Mouse (Mus musculus): ENCODE data around the gene Ptpn14. TPM values are rescaled to one million over a fixed set of nuclear protein-coding genes. Genes with fewer than 3 reads are reported as not detected.
A peak's percentile ranks its signal among the peaks of the same experiment; 100 is the strongest.

Gene Ptpn14
- polyA plus RNA-seq, 1 experiment from 2014 or later = 1.5 TPM

GRCm38 (mm10) chr1:189700186-189700585 is 27.9 kb upstream of the Ptpn14 start:
- H3K4me1 ChIP-seq (replicated peaks; ENCODE audit: control insufficient read depth, insufficient read depth, low read length) = no peaks in the 10 kb centered on the region
- no peaks in the 10 kb centered on the region for H3K36me3 ChIP-seq (ENCODE audit: control insufficient read depth, insufficient read depth)
- no peak for TF ChIP-seq CTCF (IDR thresholded peaks at IDR 0.05; ENCODE audit: low read depth)
- no peak for ATAC-seq
- H3K9ac ChIP-seq (ENCODE audit: low read depth, low read length) = no peak overlapping the region
- H3K4me3 ChIP-seq (ENCODE audit: low read depth, low read length) = no peak overlapping the region
- no peak overlapping the region for H3K4me2 ChIP-seq (replicated peaks; ENCODE audit: low read depth)
- H3K9me3 ChIP-seq (ENCODE audit: control insufficient read depth) = no peaks in the 10 kb centered on the region
- 73% methylated on average over 6 of the region's 6 CpGs for WGBS
- H3K27me3 ChIP-seq (replicated peaks; ENCODE audit: control insufficient read depth, insufficient read depth, low read length) = no peaks in the 10 kb centered on the region
- H3K27ac ChIP-seq (ENCODE audit: low read depth, low read length) = no peak overlapping the region

- no peaks in the 10 kb centered on the region for H3K27me3 ChIP-seq (replicated peaks; ENCODE audit: control insufficient read depth, insufficient read depth, low read length)
- H3K4me2 ChIP-seq (replicated peaks; ENCODE audit: low read depth) = no peak overlapping the region
- no peaks in the 10 kb centered on the region for H3K4me1 ChIP-seq (replicated peaks; ENCODE audit: control insufficient read depth, insufficient read depth, low read length)
- no peak overlapping the region for H3K4me3 ChIP-seq (ENCODE audit: low read depth, low read length)
- peak; percentile 85 for TF ChIP-seq CTCF (IDR thresholded peaks at IDR 0.05; ENCODE audit: low read depth)
- H3K9ac ChIP-seq (ENCODE audit: low read depth, low read length) = no peak overlapping the region
- no peak overlapping the region for H3K27ac ChIP-seq (ENCODE audit: low read depth, low read length)
- no peak for ATAC-seq
- WGBS = under 1% methylated on average over 6 of the region's 6 CpGs
- no peaks in the 10 kb centered on the region for H3K36me3 ChIP-seq (ENCODE audit: control insufficient read depth, insufficient read depth)
- H3K9me3 ChIP-seq (ENCODE audit: control insufficient read depth) = no peaks in the 10 kb centered on the region
These were observed 27.1 kb upstream of the Ptpn14 start for GRCm38 (mm10) chr1:189700990-189701389.

- 37% methylated on average over 7 of the region's 7 CpGs for WGBS
- no peak overlapping the region for H3K4me3 ChIP-seq (ENCODE audit: low read depth, low read length)
- no peaks in the 10 kb centered on the region for H3K27me3 ChIP-seq (replicated peaks; ENCODE audit: control insufficient read depth, insufficient read depth, low read length)
- no peaks in the 10 kb centered on the region for H3K9me3 ChIP-seq (ENCODE audit: control insufficient read depth)
- peak; percentile 71 for TF ChIP-seq CTCF (IDR thresholded peaks at IDR 0.05; ENCODE audit: low read depth)
- H3K4me2 ChIP-seq (replicated peaks; ENCODE audit: low read depth) = no peak overlapping the region
- H3K9ac ChIP-seq (ENCODE audit: low read depth, low read length) = no peak overlapping the region
- no peak for ATAC-seq
- H3K4me1 ChIP-seq (replicated peaks; ENCODE audit: control insufficient read depth, insufficient read depth, low read length) = no peaks in the 10 kb centered on the region
- no peaks in the 10 kb centered on the region for H3K36me3 ChIP-seq (ENCODE audit: control insufficient read depth, insufficient read depth)
- no peak overlapping the region for H3K27ac ChIP-seq (ENCODE audit: low read depth, low read length)
These were observed 24.9 kb upstream of the Ptpn14 start for GRCm38 (mm10) chr1:189703156-189703555.

- Histone ChIP-seq H3K9me3 (ENCODE audit: control insufficient read depth) (no peaks in the 10 kb centered on the region), H3K4me2 (replicated peaks; ENCODE audit: low read depth) (no peak overlapping the region), H3K4me1 (replicated peaks; ENCODE audit: control insufficient read depth, insufficient read depth, low read length) (no peaks in the 10 kb centered on the region), H3K36me3 (ENCODE audit: control insufficient read depth, insufficient read depth) (no peaks in the 10 kb centered on the region), H3K4me3 (ENCODE audit: low read depth, low read length) (no peak overlapping the region), H3K27me3 (replicated peaks; ENCODE audit: control insufficient read depth, insufficient read depth, low read length) (no peaks in the 10 kb centered on the region), H3K27ac (ENCODE audit: low read depth, low read length) (no peak overlapping the region), H3K9ac (ENCODE audit: low read depth, low read length) (no peak overlapping the region)
- no peak for TF ChIP-seq CTCF (IDR thresholded peaks at IDR 0.05; ENCODE audit: low read depth)
- ATAC-seq = no peak
- 76% methylated on average over 7 of the region's 7 CpGs for WGBS
These were observed 24.5 kb upstream of the Ptpn14 start for GRCm38 (mm10) chr1:189703591-189703990.

GRCm38 (mm10) chr1:189706040-189706645 is 21.9 kb upstream of the Ptpn14 start:
- no peak for ATAC-seq
- Histone ChIP-seq H3K27ac (ENCODE audit: low read depth, low read length) (no peak overlapping the region), H3K9ac (ENCODE audit: low read depth, low read length) (no peak overlapping the region), H3K4me3 (ENCODE audit: low read depth, low read length) (no peak overlapping the region), H3K4me2 (replicated peaks; ENCODE audit: low read depth) (no peak overlapping the region), H3K9me3 (ENCODE audit: control insufficient read depth) (no peaks in the 10 kb centered on the region), H3K36me3 (ENCODE audit: control insufficient read depth, insufficient read depth) (no peaks in the 10 kb centered on the region), H3K27me3 (replicated peaks; ENCODE audit: control insufficient read depth, insufficient read depth, low read length) (no peaks in the 10 kb centered on the region), H3K4me1 (replicated peaks; ENCODE audit: control insufficient read depth, insufficient read depth, low read length) (no peaks in the 10 kb centered on the region)
- 70% methylated on average over 12 of the region's 12 CpGs for WGBS
- TF ChIP-seq CTCF (IDR thresholded peaks at IDR 0.05; ENCODE audit: low read depth) = no peak

- no peaks in the 10 kb centered on the region for H3K36me3 ChIP-seq (ENCODE audit: control insufficient read depth, insufficient read depth)
- TF ChIP-seq CTCF (IDR thresholded peaks at IDR 0.05; ENCODE audit: low read depth) = no peak
- no peak overlapping the region for H3K9ac ChIP-seq (ENCODE audit: low read depth, low read length)
- H3K27me3 ChIP-seq (replicated peaks; ENCODE audit: control insufficient read depth, insufficient read depth, low read length) = no peaks in the 10 kb centered on the region
- no peaks in the 10 kb centered on the region for H3K9me3 ChIP-seq (ENCODE audit: control insufficient read depth)
- ATAC-seq = no peak
- H3K4me1 ChIP-seq (replicated peaks; ENCODE audit: control insufficient read depth, insufficient read depth, low read length) = no peaks in the 10 kb centered on the region
- H3K27ac ChIP-seq (ENCODE audit: low read depth, low read length) = no peak overlapping the region
- no peak overlapping the region for H3K4me3 ChIP-seq (ENCODE audit: low read depth, low read length)
- H3K4me2 ChIP-seq (replicated peaks; ENCODE audit: low read depth) = no peak overlapping the region
These were observed 21.1 kb upstream of the Ptpn14 start for GRCm38 (mm10) chr1:189707014-189707413.

- no peaks in the 10 kb centered on the region for H3K9me3 ChIP-seq (ENCODE audit: control insufficient read depth)
- no peaks in the 10 kb centered on the region for H3K4me1 ChIP-seq (replicated peaks; ENCODE audit: control insufficient read depth, insufficient read depth, low read length)
- no peak overlapping the region for H3K27ac ChIP-seq (ENCODE audit: low read depth, low read length)
- 41% methylated on average over 5 of the region's 5 CpGs for WGBS
- no peaks in the 10 kb centered on the region for H3K27me3 ChIP-seq (replicated peaks; ENCODE audit: control insufficient read depth, insufficient read depth, low read length)
- H3K4me2 ChIP-seq (replicated peaks; ENCODE audit: low read depth) = no peak overlapping the region
- no peak for TF ChIP-seq CTCF (IDR thresholded peaks at IDR 0.05; ENCODE audit: low read depth)
- H3K9ac ChIP-seq (ENCODE audit: low read depth, low read length) = no peak overlapping the region
- H3K4me3 ChIP-seq (ENCODE audit: low read depth, low read length) = no peak overlapping the region
- H3K36me3 ChIP-seq (ENCODE audit: control insufficient read depth, insufficient read depth) = no peaks in the 10 kb centered on the region
- ATAC-seq = no peak
These were observed 20.6 kb upstream of the Ptpn14 start for GRCm38 (mm10) chr1:189707419-189707818.
